Mouse (Mus musculus): ENCODE data around the gene Jade1. TPM values are rescaled to one million over a fixed set of nuclear protein-coding genes. Genes with fewer than 3 reads are reported as not detected.

The Jade1 gene
- polyA plus RNA-seq, 1 experiment from 2014 or later, result 15.6 TPM

DNA sequence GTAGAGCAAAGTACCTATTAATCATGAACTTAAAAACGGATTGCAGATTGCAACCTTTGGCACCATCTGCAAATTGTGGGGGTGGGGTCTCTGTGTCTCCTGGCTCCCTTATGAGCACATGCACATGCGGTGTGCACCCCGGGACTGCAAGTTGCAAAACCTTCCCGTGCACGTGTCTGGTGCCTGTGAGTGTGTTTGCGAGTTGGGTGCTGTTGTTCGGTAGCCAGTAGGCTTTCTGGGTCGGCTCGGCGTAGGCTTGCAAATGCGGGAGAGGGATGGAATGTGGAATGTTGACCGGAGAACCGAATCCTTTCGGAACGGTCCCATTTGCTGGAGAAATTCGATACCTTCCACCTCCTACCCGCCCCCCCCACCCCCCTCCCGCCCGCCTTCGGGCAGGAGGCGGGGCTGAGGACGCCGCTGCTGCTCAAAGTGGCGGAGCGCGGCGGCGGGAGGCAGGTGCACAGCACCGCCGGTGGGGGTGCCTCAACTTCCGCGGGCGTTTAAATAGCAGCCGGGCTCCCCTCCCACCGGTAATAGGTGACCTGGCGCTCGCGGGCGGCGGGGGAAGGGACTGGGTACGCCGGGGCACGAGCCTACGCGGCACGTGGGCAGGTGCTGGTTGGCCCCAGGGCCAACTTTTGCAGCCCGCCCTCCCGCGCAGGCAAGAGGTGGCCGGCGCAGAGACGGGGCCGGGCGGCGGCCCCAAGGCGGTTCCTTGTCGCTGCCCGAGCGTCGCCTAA, 9.1 kb downstream of the Jade1 start:
- WGBS, result 0% methylated on average over 43 of the region's 60 CpGs
- Histone ChIP-seq H3K27me3 (ENCODE audit: control insufficient read depth, insufficient read depth, low read length) (no peaks in the 10 kb centered on the region), H3K4me2 (ENCODE audit: low read depth) (peak overlapping the region; percentile 90), H3K27ac (ENCODE audit: low read depth, low read length) (peak overlapping the region; percentile 95), H3K9me3 (ENCODE audit: control insufficient read depth, low read length) (no peaks in the 10 kb centered on the region), H3K9ac (ENCODE audit: low read length) (peak overlapping the region; percentile 92), H3K4me1 (ENCODE audit: control insufficient read depth, insufficient read depth, low read length) (no peaks in the 10 kb centered on the region), H3K36me3 (ENCODE audit: control insufficient read depth, insufficient read depth, low read length) (no peaks in the 10 kb centered on the region), H3K4me3 (ENCODE audit: low read depth, low read length) (peak overlapping the region; percentile 72)
- DNase-seq (ENCODE audit: low spot score) (peak; percentile 75), ATAC-seq (ENCODE audit: insufficient read depth, low FRiP score, low TSS enrichment) (peak; percentile 53)

DNA sequence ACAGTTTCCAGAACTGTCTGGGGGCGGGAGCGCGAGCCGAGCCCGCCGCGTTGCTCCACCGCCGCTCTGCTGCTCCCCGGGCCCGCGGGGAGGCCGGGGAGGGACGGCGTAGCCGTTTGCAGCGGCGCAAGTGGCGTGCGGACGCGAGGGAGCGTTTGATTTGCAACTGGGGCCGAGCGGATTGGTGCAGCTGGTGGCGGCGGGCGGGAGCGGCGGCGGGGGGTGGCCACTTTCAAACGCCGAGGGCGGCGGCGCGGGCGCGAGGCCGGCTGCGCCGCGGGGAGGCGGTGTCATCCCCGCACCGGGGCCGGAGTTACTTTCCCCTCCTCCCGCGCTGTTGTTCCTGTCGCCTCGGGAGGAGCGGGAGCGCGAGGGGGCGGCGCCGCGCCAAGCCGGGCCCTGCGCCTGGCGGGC, 9.9 kb downstream of the Jade1 start:
- under 1% methylated on average over 37 of the region's 61 CpGs for WGBS
- Histone ChIP-seq H3K4me2 (ENCODE audit: low read depth) (peak overlapping the region; percentile 90), H3K9ac (ENCODE audit: low read length) (peak overlapping the region; percentile 92), H3K27ac (ENCODE audit: low read depth, low read length) (peak overlapping the region; percentile 95), H3K4me3 (ENCODE audit: low read depth, low read length) (peak overlapping the region; percentile 72), H3K9me3 (ENCODE audit: control insufficient read depth, low read length) (no peaks in the 10 kb centered on the region), H3K4me1 (ENCODE audit: control insufficient read depth, insufficient read depth, low read length) (no peaks in the 10 kb centered on the region), H3K36me3 (ENCODE audit: control insufficient read depth, insufficient read depth, low read length) (no peaks in the 10 kb centered on the region), H3K27me3 (ENCODE audit: control insufficient read depth, insufficient read depth, low read length) (no peaks in the 10 kb centered on the region)
- ATAC-seq (ENCODE audit: insufficient read depth, low FRiP score, low TSS enrichment) (peak; percentile 68), DNase-seq (ENCODE audit: low spot score) (peak; percentile 87)

GRCm38 (mm10) chr3:41565955-41566354, 10.4 kb downstream of the Jade1 start:
- Histone ChIP-seq H3K9me3 (ENCODE audit: control insufficient read depth, low read length) (no peaks in the 10 kb centered on the region), H3K9ac (ENCODE audit: low read length) (peak overlapping the region; percentile 92), H3K36me3 (ENCODE audit: control insufficient read depth, insufficient read depth, low read length) (no peaks in the 10 kb centered on the region), H3K4me1 (ENCODE audit: control insufficient read depth, insufficient read depth, low read length) (no peaks in the 10 kb centered on the region), H3K27me3 (ENCODE audit: control insufficient read depth, insufficient read depth, low read length) (no peaks in the 10 kb centered on the region), H3K4me3 (ENCODE audit: low read depth, low read length) (peak overlapping the region; percentile 72), H3K4me2 (ENCODE audit: low read depth) (peak overlapping the region; percentile 90), H3K27ac (ENCODE audit: low read depth, low read length) (peak overlapping the region; percentile 95)
- DNase-seq (ENCODE audit: low spot score) (peak; percentile 90), ATAC-seq (ENCODE audit: insufficient read depth, low FRiP score, low TSS enrichment) (peak; percentile 57)
- WGBS, result 0% methylated on average over 25 of the region's 26 CpGs

GRCm38 (mm10) chr3:41569943-41570342, 14.4 kb downstream of the Jade1 start:
- Histone ChIP-seq H3K27ac (ENCODE audit: low read depth, low read length) (no peak overlapping the region), H3K4me2 (ENCODE audit: low read depth) (no peak overlapping the region), H3K4me1 (ENCODE audit: control insufficient read depth, insufficient read depth, low read length) (peaks cover 4% of the 10 kb centered on the region; the same call in 1 of the 2 replicates), H3K9me3 (ENCODE audit: control insufficient read depth, low read length) (no peaks in the 10 kb centered on the region), H3K27me3 (ENCODE audit: control insufficient read depth, insufficient read depth, low read length) (no peaks in the 10 kb centered on the region), H3K4me3 (ENCODE audit: low read depth, low read length) (no peak overlapping the region), H3K36me3 (ENCODE audit: control insufficient read depth, insufficient read depth, low read length) (no peaks in the 10 kb centered on the region), H3K9ac (ENCODE audit: low read length) (no peak overlapping the region)
- DNase-seq (ENCODE audit: low spot score), result no peak
- WGBS, result 82% methylated on average over 5 of the region's 5 CpGs
- no peak for ATAC-seq (ENCODE audit: insufficient read depth, low FRiP score, low TSS enrichment)

GRCm38 (mm10) chr3:41572131-41572530, 16.6 kb downstream of the Jade1 start:
- WGBS, result 64% methylated on average over 4 of the region's 4 CpGs
- H3K9ac ChIP-seq (ENCODE audit: low read length), result no peak overlapping the region
- no peaks in the 10 kb centered on the region for H3K36me3 ChIP-seq (ENCODE audit: control insufficient read depth, insufficient read depth, low read length)
- DNase-seq (ENCODE audit: low spot score) (no peak), ATAC-seq (ENCODE audit: insufficient read depth, low FRiP score, low TSS enrichment) (no peak)
- H3K4me3 ChIP-seq (ENCODE audit: low read depth, low read length), result no peak overlapping the region
- no peak overlapping the region for H3K4me2 ChIP-seq (ENCODE audit: low read depth)
- no peaks in the 10 kb centered on the region for H3K9me3 ChIP-seq (ENCODE audit: control insufficient read depth, low read length)
- no peak overlapping the region for H3K27ac ChIP-seq (ENCODE audit: low read depth, low read length)
- peaks cover 8% of the 10 kb centered on the region; the same call in 1 of the 2 replicates for H3K4me1 ChIP-seq (ENCODE audit: control insufficient read depth, insufficient read depth, low read length)
- no peaks in the 10 kb centered on the region for H3K27me3 ChIP-seq (ENCODE audit: control insufficient read depth, insufficient read depth, low read length)

DNA sequence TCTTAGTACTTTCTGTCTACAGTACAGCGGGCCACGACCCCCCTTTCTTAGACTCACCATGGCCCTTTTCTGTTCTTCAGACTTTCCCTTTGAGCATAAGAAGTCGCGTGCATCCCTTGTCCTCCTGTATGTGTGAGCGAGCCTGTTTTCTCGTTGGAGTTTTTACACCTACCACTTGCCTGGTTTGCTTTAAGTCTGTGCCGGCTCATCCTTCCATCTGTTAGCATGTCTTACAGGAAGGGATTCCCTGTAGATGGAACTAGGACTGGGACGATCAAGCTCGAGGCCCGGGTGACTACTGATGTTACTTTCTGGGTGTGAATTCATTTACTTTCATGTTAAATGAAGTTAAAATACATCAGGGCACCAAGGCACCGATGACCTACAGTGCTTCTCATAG, 17.4 kb downstream of the Jade1 start:
- peaks cover 12% of the 10 kb centered on the region; the same call in 1 of the 2 replicates for H3K4me1 ChIP-seq (ENCODE audit: control insufficient read depth, insufficient read depth, low read length)
- H3K27me3 ChIP-seq (ENCODE audit: control insufficient read depth, insufficient read depth, low read length), result no peaks in the 10 kb centered on the region
- H3K4me3 ChIP-seq (ENCODE audit: low read depth, low read length), result no peak overlapping the region
- no peak overlapping the region for H3K4me2 ChIP-seq (ENCODE audit: low read depth)
- WGBS, result 86% methylated on average over 11 of the region's 11 CpGs
- no peak overlapping the region for H3K9ac ChIP-seq (ENCODE audit: low read length)
- no peaks in the 10 kb centered on the region for H3K9me3 ChIP-seq (ENCODE audit: control insufficient read depth, low read length)
- H3K36me3 ChIP-seq (ENCODE audit: control insufficient read depth, insufficient read depth, low read length), result no peaks in the 10 kb centered on the region
- ATAC-seq (ENCODE audit: insufficient read depth, low FRiP score, low TSS enrichment) (no peak), DNase-seq (ENCODE audit: low spot score) (no peak)
- no peak overlapping the region for H3K27ac ChIP-seq (ENCODE audit: low read depth, low read length)

- H3K27me3 ChIP-seq (ENCODE audit: control insufficient read depth, insufficient read depth, low read length), result no peaks in the 10 kb centered on the region
- H3K9me3 ChIP-seq (ENCODE audit: control insufficient read depth, low read length), result no peaks in the 10 kb centered on the region
- no peak overlapping the region for H3K27ac ChIP-seq (ENCODE audit: low read depth, low read length)
- DNase-seq (ENCODE audit: low spot score) (no peak), ATAC-seq (ENCODE audit: insufficient read depth, low FRiP score, low TSS enrichment) (no peak)
- peaks cover 17% of the 10 kb centered on the region for H3K4me1 ChIP-seq (ENCODE audit: control insufficient read depth, insufficient read depth, low read length)
- H3K4me3 ChIP-seq (ENCODE audit: low read depth, low read length), result no peak overlapping the region
- no peaks in the 10 kb centered on the region for H3K36me3 ChIP-seq (ENCODE audit: control insufficient read depth, insufficient read depth, low read length)
- no peak overlapping the region for H3K4me2 ChIP-seq (ENCODE audit: low read depth)
- H3K9ac ChIP-seq (ENCODE audit: low read length), result no peak overlapping the region
- 65% methylated on average over 8 of the region's 8 CpGs for WGBS
These were observed 18.7 kb downstream of the Jade1 start for GRCm38 (mm10) chr3:41574208-41574607.

DNA sequence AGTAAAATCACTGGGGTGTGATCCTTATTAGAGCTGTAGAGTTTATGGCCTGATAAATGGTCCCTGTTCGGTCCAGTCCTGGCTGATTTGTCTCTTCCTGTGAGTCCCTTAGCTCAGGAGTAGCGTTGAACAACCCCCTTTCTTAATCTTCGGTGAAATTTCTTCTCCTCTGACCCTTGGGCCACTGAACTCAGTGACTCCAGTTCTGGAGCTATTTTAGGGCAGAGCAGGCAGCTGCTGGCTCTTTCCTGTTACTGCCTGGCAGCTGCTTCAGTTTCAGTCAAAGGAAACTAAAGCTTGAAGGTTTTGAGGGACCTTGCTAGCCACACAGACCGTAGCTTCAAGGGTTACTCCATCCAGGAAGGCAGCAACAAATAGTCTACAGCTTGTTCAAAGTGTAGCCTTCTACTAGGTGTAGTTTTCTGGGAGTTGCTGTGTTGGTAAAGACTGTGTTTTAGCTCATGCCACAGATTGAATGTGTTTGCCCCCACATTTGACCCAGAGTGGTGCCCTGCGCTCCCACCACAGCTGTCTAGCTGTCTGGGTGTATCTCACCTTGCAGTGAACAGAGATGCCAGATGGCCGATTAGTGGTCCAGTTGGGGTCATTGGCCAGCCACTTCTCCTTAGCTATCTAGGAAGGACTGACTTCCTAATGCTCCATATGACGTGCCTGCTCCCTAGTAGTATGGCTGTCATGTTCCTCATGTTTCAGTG, 19.3 kb downstream of the Jade1 start:
- Histone ChIP-seq H3K27me3 (ENCODE audit: control insufficient read depth, insufficient read depth, low read length) (no peaks in the 10 kb centered on the region), H3K4me1 (ENCODE audit: control insufficient read depth, insufficient read depth, low read length) (peaks cover 21% of the 10 kb centered on the region), H3K27ac (ENCODE audit: low read depth, low read length) (no peak overlapping the region), H3K36me3 (ENCODE audit: control insufficient read depth, insufficient read depth, low read length) (no peaks in the 10 kb centered on the region), H3K4me2 (ENCODE audit: low read depth) (no peak overlapping the region), H3K4me3 (ENCODE audit: low read depth, low read length) (no peak overlapping the region), H3K9me3 (ENCODE audit: control insufficient read depth, low read length) (no peaks in the 10 kb centered on the region), H3K9ac (ENCODE audit: low read length) (no peak overlapping the region)
- DNase-seq (ENCODE audit: low spot score) (no peak), ATAC-seq (ENCODE audit: insufficient read depth, low FRiP score, low TSS enrichment) (no peak)
- 54% methylated on average over 7 of the region's 7 CpGs for WGBS

DNA sequence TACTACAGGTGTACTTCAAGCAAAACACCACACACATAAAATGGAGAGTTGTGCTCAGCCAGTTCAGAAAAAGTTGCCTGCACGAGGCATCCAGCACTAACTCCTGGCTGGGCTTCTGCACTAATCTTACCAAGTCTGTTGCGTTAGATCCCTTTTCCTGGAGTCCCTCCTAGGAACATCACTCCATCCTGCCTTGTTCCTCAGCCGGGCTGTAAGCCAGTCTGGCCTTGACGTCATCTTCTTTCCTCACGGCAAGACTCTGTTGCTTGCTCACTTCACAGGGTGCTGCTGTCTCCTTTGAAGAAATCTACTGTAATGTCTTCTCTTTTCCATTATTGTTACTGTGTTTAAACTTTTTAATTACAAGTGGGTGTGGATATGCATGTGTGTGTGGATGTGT, 20.4 kb downstream of the Jade1 start:
- H3K36me3 ChIP-seq (ENCODE audit: control insufficient read depth, insufficient read depth, low read length), result no peaks in the 10 kb centered on the region
- no peak overlapping the region for H3K4me2 ChIP-seq (ENCODE audit: low read depth)
- H3K4me1 ChIP-seq (ENCODE audit: control insufficient read depth, insufficient read depth, low read length), result peaks cover 30% of the 10 kb centered on the region

More for the DNA sequence above, 20.4 kb downstream of the Jade1 start:
- Histone ChIP-seq H3K27me3 (ENCODE audit: control insufficient read depth, insufficient read depth, low read length) (no peaks in the 10 kb centered on the region), H3K4me3 (ENCODE audit: low read depth, low read length) (no peak overlapping the region), H3K9ac (ENCODE audit: low read length) (no peak overlapping the region), H3K27ac (ENCODE audit: low read depth, low read length) (no peak overlapping the region), H3K9me3 (ENCODE audit: control insufficient read depth, low read length) (no peaks in the 10 kb centered on the region)
- 84% methylated on average over 5 of the region's 5 CpGs for WGBS
- no peak for DNase-seq (ENCODE audit: low spot score)
- no peak for ATAC-seq (ENCODE audit: insufficient read depth, low FRiP score, low TSS enrichment)
